Mouse (Mus musculus) layer of hippocampus, adult 8-10 months (tissue): ENCODE results near the gene Arhgef17. TPM values are rescaled to one million over a fixed set of nuclear protein-coding genes. Genes with fewer than 3 reads are reported as not detected.
A peak's percentile ranks its signal among the peaks of the same experiment; 100 is the strongest.
"Not testable (repeated sequence)": the region's sequence is repeated elsewhere in the genome, so short reads cannot be mapped to it uniquely, and the experiment has no call there.

Experiments
- DNase-seq, 2 experiments: peaks; one replicate each; pipeline ENCODE4 v3.0.0; 2022; ENCODE audit warnings: low spot score in 2 of 2
- total RNA-seq, 4 experiments: library from RNA; stranded (reverse); gene quantifications; 2 replicates each; pipeline ENCODE4 v1.2.4; 2022

The Arhgef17 gene
- total RNA-seq, 4 experiments from 2014 or later, result 149 to 173 (median 162) TPM

- DNase-seq, result no peak
These were observed 82.4 kb downstream of the Arhgef17 start for GRCm38 (mm10) chr7:100849508-100849907.

GRCm38 (mm10) chr7:100848744-100849143, 83.2 kb downstream of the Arhgef17 start:
- peak in 1 of 2 experiments; percentile 81 for DNase-seq

GRCm38 (mm10) chr7:100847131-100847530, 84.8 kb downstream of the Arhgef17 start:
- DNase-seq, result no peak

GRCm38 (mm10) chr7:100846033-100846432, 85.9 kb downstream of the Arhgef17 start:
- DNase-seq, result not testable (repeated sequence)

- DNase-seq, result peak in 1 of 2 experiments; percentile 49
These were observed 86.5 kb downstream of the Arhgef17 start for GRCm38 (mm10) chr7:100845412-100845811.

- no peak for DNase-seq
These were observed 86.9 kb downstream of the Arhgef17 start for GRCm38 (mm10) chr7:100845026-100845400.

GRCm38 (mm10) chr7:100844385-100845025, 87.4 kb downstream of the Arhgef17 start:
- no peak for DNase-seq

- no peak for DNase-seq
These were observed 88.0 kb downstream of the Arhgef17 start for GRCm38 (mm10) chr7:100843866-100844265.

- DNase-seq, result no peak
These were observed 89.7 kb downstream of the Arhgef17 start for GRCm38 (mm10) chr7:100842175-100842574.

- DNase-seq, result no peak
These were observed 90.3 kb downstream of the Arhgef17 start for GRCm38 (mm10) chr7:100841608-100842007.

GRCm38 (mm10) chr7:100840906-100841305, 91.0 kb downstream of the Arhgef17 start:
- DNase-seq, result no peak

GRCm38 (mm10) chr7:100839632-100840402, 92.1 kb downstream of the Arhgef17 start:
- DNase-seq, result no peak

- DNase-seq, result no peak
These were observed 94.2 kb downstream of the Arhgef17 start for GRCm38 (mm10) chr7:100837701-100838100.

GRCm38 (mm10) chr7:100836657-100837056, 95.2 kb downstream of the Arhgef17 start:
- no peak for DNase-seq

- DNase-seq, result no peak
These were observed 96.2 kb downstream of the Arhgef17 start for GRCm38 (mm10) chr7:100835711-100836110.

- no peak for DNase-seq
These were observed 96.7 kb downstream of the Arhgef17 start for GRCm38 (mm10) chr7:100835168-100835567.

GRCm38 (mm10) chr7:100833859-100834258, 98.0 kb downstream of the Arhgef17 start:
- no peak for DNase-seq

GRCm38 (mm10) chr7:100828549-100828948, 103.4 kb downstream of the Arhgef17 start:
- no peak for DNase-seq

- DNase-seq, result no peak
These were observed 107.2 kb downstream of the Arhgef17 start for GRCm38 (mm10) chr7:100824661-100825060.
